Mouse (Mus musculus) forebrain, embryonic 14.5 days (tissue): ENCODE measurements around the gene Ctbp2. TPM values are rescaled to one million over a fixed set of nuclear protein-coding genes. Genes with fewer than 3 reads are reported as not detected.

Experiments
- ATAC-seq: fragments of 200-750 bp; cut with Nextera tagmentation; 2 replicates; pipeline ENCODE4 v1.8.0; 2017; ENCODE audit warnings: mild to moderate bottlenecking, moderate library complexity
- DNase-seq: peaks from one replicate; pipeline ENCODE4 v3.0.0-alpha.2; 2015; ENCODE audit warnings: low spot score
- H3K27ac ChIP-seq: fragments of 300-500 bp; sonication (generic); 2 replicates; pipeline ENCODE4 v1.5.1; 2014; ENCODE audit warnings: low read depth, mild to moderate bottlenecking, control low read depth, low read length, moderate library complexity
- H3K27me3 ChIP-seq: fragments of 300-500 bp; sonication (generic); replicated peaks from 2 replicates; pipeline ENCODE4 v1.6.1; 2014; ENCODE audit warnings: low read length, control low read depth, mixed read lengths; ENCODE audit not compliant: control insufficient read depth, insufficient read depth
- H3K36me3 ChIP-seq: fragments of 300-500 bp; sonication (generic); 2 replicates; pipeline ENCODE4 v1.6.1; 2014; ENCODE audit warnings: low read length, control low read depth; ENCODE audit not compliant: control insufficient read depth, insufficient read depth
- H3K4me1 ChIP-seq: fragments of 300-500 bp; sonication (generic); 2 replicates; pipeline ENCODE4 v1.6.1; 2014; ENCODE audit warnings: antibody characterized with exemption, low read length, control low read depth; ENCODE audit not compliant: control insufficient read depth, insufficient read depth
- H3K4me2 ChIP-seq: fragments of 300-500 bp; sonication (generic); 2 replicates; pipeline ENCODE4 v1.6.1; 2014; ENCODE audit warnings: mild to moderate bottlenecking, control low read depth, low read length
- H3K4me3 ChIP-seq: fragments of 300-500 bp; sonication (generic); 2 replicates; pipeline ENCODE4 v1.5.1; 2014; ENCODE audit warnings: low read depth, low read length, control low read depth
- H3K9ac ChIP-seq: fragments of 300-500 bp; sonication (generic); 2 replicates; pipeline ENCODE4 v1.6.1; 2014; ENCODE audit warnings: mild to moderate bottlenecking, low read length, control low read depth, moderate library complexity
- H3K9me3 ChIP-seq: fragments of 300-500 bp; sonication (generic); replicated peaks from 2 replicates; pipeline ENCODE4 v1.6.1; 2016; ENCODE audit warnings: low read length, control low read depth, mixed read lengths; ENCODE audit not compliant: control insufficient read depth
- WGBS: fragments of 180-500 bp; shearing (Covaris S2); extraction: QIAGEN DNeasy Blood & Tissue Kit; methylation state at CpG from one replicate; pipeline ENCODE4 v1.1.7; 2014; 5-methylcytosine and 5-hydroxymethylcytosine counted together
- polyA plus RNA-seq: library from polyadenylated mRNA; unstranded; fragments of >200 nt; fragmentation: Nextera tagmentation; extraction: Ambion mirVana; gene quantifications from 2 replicates; pipeline ENCODE4 v1.2.1, GENCODE M21; 2014

Ctbp2 gene
- 87.5 and 92.1 TPM in 2 replicates for polyA plus RNA-seq

DNA sequence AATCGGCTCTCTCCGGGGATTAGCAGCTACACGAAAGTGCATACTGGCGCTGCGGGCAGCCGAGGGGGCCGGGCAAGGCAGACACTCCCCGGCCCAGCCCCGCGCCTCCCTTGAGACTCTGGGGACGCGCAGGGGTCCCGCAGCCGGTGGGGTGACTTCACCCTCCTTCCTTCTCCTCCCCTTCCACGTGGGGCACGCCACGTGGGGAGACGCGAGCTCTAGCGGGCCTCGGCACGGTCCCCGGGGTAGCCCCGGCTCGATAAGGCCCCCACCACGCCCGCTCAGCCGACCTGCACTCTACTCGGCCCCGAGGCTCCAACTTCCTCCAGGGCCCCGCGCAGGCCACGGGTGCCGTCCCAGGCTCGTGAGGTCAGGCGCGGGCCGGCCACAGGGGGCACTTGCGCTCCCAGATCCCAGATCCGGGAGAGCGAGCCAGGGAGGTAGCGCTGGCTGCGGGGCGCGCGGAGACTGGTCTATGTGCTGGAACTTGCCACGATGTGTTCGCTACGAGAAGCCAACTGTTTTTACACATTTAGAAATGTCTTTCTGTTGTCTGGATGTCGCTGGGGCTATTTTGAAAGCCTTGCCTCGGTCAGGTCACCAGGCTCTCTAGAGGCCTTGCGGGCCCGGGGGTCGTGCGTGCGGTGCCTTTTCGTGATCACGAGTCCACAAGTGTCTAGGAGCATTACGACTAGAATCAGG lies at the start of gene Ctbp2:
TSS of gene Ctbp2 (minus strand) at position 356 of the 702 bp plus-strand sequence.
- WGBS, result under 1% methylated on average over 58 of the region's 59 CpGs
- peak within 1 kb of the TSS; percentile 88 for H3K4me3 ChIP-seq

DNA sequence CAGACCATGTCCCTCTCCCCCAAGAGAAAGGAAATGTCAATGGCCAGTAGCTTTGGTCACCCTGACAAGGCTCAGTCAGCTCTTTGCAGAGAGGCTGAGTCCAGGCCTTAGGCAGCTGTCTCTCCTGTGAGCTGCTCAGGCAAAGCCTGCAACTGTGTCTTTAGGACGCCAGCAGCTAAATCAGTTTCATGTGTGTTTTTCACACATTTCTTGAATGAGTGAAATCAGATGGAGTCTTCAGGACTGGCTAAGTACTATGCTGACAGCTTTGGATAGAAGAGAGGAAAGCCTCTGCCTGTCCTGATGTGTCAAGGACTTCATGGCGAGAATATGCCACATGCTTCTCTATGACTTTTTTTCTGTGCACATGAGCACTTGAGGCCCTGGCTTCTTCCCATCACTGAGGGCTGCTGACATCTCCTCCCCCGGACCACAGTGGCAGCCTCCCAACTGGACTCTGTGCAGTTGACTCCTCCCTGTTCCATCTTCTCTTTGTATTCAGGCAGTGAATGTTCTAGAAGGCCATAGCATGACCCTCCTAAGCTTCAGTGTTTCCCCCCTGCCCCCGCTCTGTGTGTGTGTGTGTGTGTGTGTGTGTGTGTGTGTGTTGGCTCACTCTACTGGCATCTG lies 47.4 kb upstream of the Ctbp2 start:
- H3K36me3 ChIP-seq, result no peaks in the 10 kb centered on the region

More for the DNA sequence above, at the start of gene Ctbp2:
- Histone ChIP-seq H3K4me2 (peak within 1 kb of the TSS; percentile 70), H3K4me1 (peaks cover 9% of the 10 kb centered on the region), H3K9ac (peak within 1 kb of the TSS; percentile 97), H3K27ac (peak within 1 kb of the TSS; percentile 98), H3K27me3 (0 out of 2 replicates have a peak, but pooled peaks cover 5% of the 10 kb centered on the region), H3K36me3 (no peaks in the 10 kb centered on the region), H3K9me3 (0 out of 2 replicates have a peak, but pooled peaks cover 5% of the 10 kb centered on the region)
- ATAC-seq, result peak; percentile 64
- DNase-seq, result peak; percentile 64

GRCm38 (mm10) chr7:133168928-133169327 lies 44.8 kb upstream of the Ctbp2 start:
- no peak for ATAC-seq
- Histone ChIP-seq H3K9ac (no peak overlapping the region), H3K9me3 (no peaks in the 10 kb centered on the region), H3K36me3 (no peaks in the 10 kb centered on the region), H3K4me1 (no peaks in the 10 kb centered on the region), H3K4me3 (no peak overlapping the region), H3K27ac (no peak overlapping the region), H3K4me2 (no peak overlapping the region), H3K27me3 (no peaks in the 10 kb centered on the region)
- 79% methylated on average over 3 of the region's 3 CpGs for WGBS
- DNase-seq, result peak; percentile 15

More for the DNA sequence above, 47.4 kb upstream of the Ctbp2 start:
- ATAC-seq, result no peak
- Histone ChIP-seq H3K4me1 (no peaks in the 10 kb centered on the region), H3K9ac (no peak overlapping the region), H3K27ac (no peak overlapping the region), H3K4me3 (no peak overlapping the region), H3K4me2 (no peak overlapping the region), H3K9me3 (no peaks in the 10 kb centered on the region), H3K27me3 (no peaks in the 10 kb centered on the region)
- WGBS, result 89% methylated on average over 4 of the region's 4 CpGs
- DNase-seq, result no peak

DNA sequence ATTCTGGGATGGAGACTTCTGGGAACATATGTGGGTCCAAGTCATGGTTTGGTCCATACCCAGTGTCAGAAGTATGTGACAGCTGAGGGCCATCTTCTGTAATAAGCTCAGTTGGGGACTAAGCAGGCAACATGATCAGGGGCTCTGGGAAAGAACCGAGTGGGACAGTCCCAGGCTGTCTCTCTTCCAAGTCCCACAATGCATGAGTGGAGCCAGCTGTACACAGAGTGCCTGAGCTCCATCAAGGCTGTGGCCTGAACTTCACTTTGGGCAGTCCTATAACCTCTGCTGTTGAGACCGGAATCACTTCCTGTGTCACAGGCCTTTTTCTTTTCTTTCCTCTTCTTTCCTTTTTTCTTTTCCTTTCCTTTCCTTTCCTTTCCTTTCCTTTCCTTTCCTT lies 43.7 kb upstream of the Ctbp2 start:
- 87% methylated on average over 2 of the region's 2 CpGs for WGBS

GRCm38 (mm10) chr7:133164770-133165169 lies 40.6 kb upstream of the Ctbp2 start:
- Histone ChIP-seq H3K9me3 (no peaks in the 10 kb centered on the region), H3K4me1 (no peaks in the 10 kb centered on the region), H3K27me3 (no peaks in the 10 kb centered on the region), H3K36me3 (no peaks in the 10 kb centered on the region), H3K4me3 (no peak overlapping the region), H3K27ac (no peak overlapping the region), H3K9ac (no peak overlapping the region), H3K4me2 (no peak overlapping the region)
- DNase-seq (peak; percentile 64), ATAC-seq (no peak)
- 42% methylated on average over 2 of the region's 2 CpGs for WGBS

More for the DNA sequence above, 43.7 kb upstream of the Ctbp2 start:
- H3K4me1 ChIP-seq, result no peaks in the 10 kb centered on the region
- no peak overlapping the region for H3K4me2 ChIP-seq
- no peaks in the 10 kb centered on the region for H3K9me3 ChIP-seq
- H3K27me3 ChIP-seq, result no peaks in the 10 kb centered on the region
- no peak overlapping the region for H3K4me3 ChIP-seq
- no peak overlapping the region for H3K27ac ChIP-seq
- no peak for ATAC-seq
- DNase-seq, result no peak
- H3K9ac ChIP-seq, result no peak overlapping the region
- no peaks in the 10 kb centered on the region for H3K36me3 ChIP-seq

DNA sequence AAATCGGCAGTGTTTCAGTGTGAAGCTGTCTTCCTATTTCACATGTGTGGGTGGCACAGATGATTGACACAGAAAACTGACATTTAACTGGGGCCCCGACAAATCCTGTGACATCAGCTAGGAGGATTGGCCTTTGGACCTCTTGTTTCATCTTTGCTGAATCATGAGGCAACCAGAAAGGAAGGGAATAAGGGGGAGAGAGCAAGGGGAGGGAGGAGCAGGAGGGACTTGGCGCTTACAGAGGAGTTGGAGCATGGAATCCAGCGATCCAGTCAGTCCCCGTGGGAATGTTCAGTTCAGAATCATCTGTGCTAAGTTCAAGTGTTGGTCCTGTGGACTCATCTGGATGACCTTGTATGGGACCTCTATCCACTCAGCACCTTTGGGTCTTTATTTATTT lies 38.9 kb upstream of the Ctbp2 start:
- WGBS, result 70% methylated on average over 5 of the region's 5 CpGs
- H3K9ac ChIP-seq, result no peak overlapping the region

GRCm38 (mm10) chr7:133162131-133162530 lies 38.0 kb upstream of the Ctbp2 start:
- Histone ChIP-seq H3K9ac (no peak overlapping the region), H3K27me3 (no peaks in the 10 kb centered on the region), H3K4me2 (no peak overlapping the region), H3K27ac (no peak overlapping the region), H3K36me3 (no peaks in the 10 kb centered on the region), H3K9me3 (no peaks in the 10 kb centered on the region), H3K4me1 (no peaks in the 10 kb centered on the region), H3K4me3 (no peak overlapping the region)
- 72% methylated on average over 2 of the region's 2 CpGs for WGBS
- DNase-seq, result no peak
- no peak for ATAC-seq

More for the DNA sequence above, 38.9 kb upstream of the Ctbp2 start:
- H3K36me3 ChIP-seq, result no peaks in the 10 kb centered on the region
- H3K4me1 ChIP-seq, result no peaks in the 10 kb centered on the region
- H3K27ac ChIP-seq, result no peak overlapping the region
- no peaks in the 10 kb centered on the region for H3K27me3 ChIP-seq
- no peaks in the 10 kb centered on the region for H3K9me3 ChIP-seq
- ATAC-seq (no peak), DNase-seq (no peak)
- no peak overlapping the region for H3K4me2 ChIP-seq
- H3K4me3 ChIP-seq, result no peak overlapping the region

- Histone ChIP-seq H3K4me3 (no peak overlapping the region), H3K36me3 (no peaks in the 10 kb centered on the region), H3K4me2 (no peak overlapping the region), H3K9ac (no peak overlapping the region), H3K4me1 (no peaks in the 10 kb centered on the region), H3K9me3 (no peaks in the 10 kb centered on the region), H3K27ac (no peak overlapping the region), H3K27me3 (no peaks in the 10 kb centered on the region)
- ATAC-seq (no peak), DNase-seq (no peak)
- WGBS, result 76% methylated on average over 7 of the region's 7 CpGs
Measured at GRCm38 (mm10) chr7:133161362-133162080, 37.4 kb upstream of the Ctbp2 start.
